Mouse (Mus musculus): ENCODE measurements around the gene Zswim4.

Gene Zswim4

GRCm38 (mm10) chr8:84180530-84181190 is 56.2 kb downstream of the Zswim4 start:
- peak; percentile 78 for DNase-seq (ENCODE audit: low spot score)

GRCm38 (mm10) chr8:84179946-84180345 is 56.9 kb downstream of the Zswim4 start:
- no peak for DNase-seq (ENCODE audit: low spot score)

- no peak for DNase-seq (ENCODE audit: low spot score)
Measured at GRCm38 (mm10) chr8:84178592-84178991, 58.3 kb downstream of the Zswim4 start.

GRCm38 (mm10) chr8:84177405-84177804 is 59.5 kb downstream of the Zswim4 start:
- DNase-seq (ENCODE audit: low spot score) = no peak

GRCm38 (mm10) chr8:84176560-84176959 is 60.3 kb downstream of the Zswim4 start:
- no peak for DNase-seq (ENCODE audit: low spot score)

- no peak for DNase-seq (ENCODE audit: low spot score)
Measured at GRCm38 (mm10) chr8:84173861-84174260, 63.0 kb downstream of the Zswim4 start.

- DNase-seq (ENCODE audit: low spot score) = no peak
Measured at GRCm38 (mm10) chr8:84170096-84170495, 66.8 kb downstream of the Zswim4 start.

- DNase-seq (ENCODE audit: low spot score) = no peak
Measured at GRCm38 (mm10) chr8:84167696-84168095, 69.2 kb downstream of the Zswim4 start.

Data from retina, embryonic 14.5 days (tissue).